Mouse (Mus musculus) kidney, adult 2 months (tissue): ENCODE measurements around the gene Ikbke.

Experiments used
- CTCF ChIP-seq: fragments of 200-500 bp; conservative IDR thresholded peaks from 2 replicates; pipeline ENCODE4 v1.5.1; 2011; ENCODE audit warnings: low read depth, mild to moderate bottlenecking, control low read depth, low read length, moderate library complexity, mixed read lengths; ENCODE audit not compliant: insufficient read depth, insufficient read length
- POLR2A ChIP-seq: fragments of 200-500 bp; IDR thresholded peaks from one replicate; pipeline ENCODE4 v1.6.1; 2011; ENCODE audit warnings: low read depth, low read length, control low read depth

- TF ChIP-seq CTCF (peak; percentile 50), POLR2A (no peak)
These were observed 51.2 kb downstream of the Ikbke start for GRCm38 (mm10) chr1:131228225-131228624.
